Mouse (Mus musculus) MEL (cell line): ENCODE data around the gene Wsb2. TPM values are rescaled to one million over a fixed set of nuclear protein-coding genes. Genes with fewer than 3 reads are reported as not detected.

Experiments
- DNase-seq: peaks from one replicate; pipeline ENCODE4 v3.0.0; 2011; ENCODE audit warnings: low read depth, low spot score
- H3K27ac ChIP-seq: 2 replicates; pipeline ENCODE4 v1.5.1; 2012; ENCODE audit warnings: low read depth, mild to moderate bottlenecking, control low read depth, low read length, moderate library complexity; ENCODE audit not compliant: control insufficient read depth
- H3K27me3 ChIP-seq, 2 experiments: fragments of 150-350 bp in 1 of 2; sonication (generic) in 1 of 2; 2 replicates each; pipeline ENCODE4 v1.6.1; 2012; ENCODE audit warnings: low read length in 2 of 2, mild to moderate bottlenecking in 2 of 2, improper control_type of control experiment in 1 of 2, moderate library complexity in 1 of 2; ENCODE audit not compliant: insufficient read depth in 2 of 2, control insufficient read depth in 1 of 2
- H3K36me3 ChIP-seq, 2 experiments: 2 replicates each; pipeline ENCODE4 v1.6.1; 2012 to 2014; ENCODE audit warnings: low read length in 2 of 2, improper control_type of control experiment in 1 of 2, inconsistent platforms in 1 of 2, mild to moderate bottlenecking in 1 of 2; ENCODE audit not compliant: insufficient read depth in 2 of 2, control insufficient read depth in 1 of 2
- H3K4me1 ChIP-seq, 2 experiments: fragments of 150-350 bp in 1 of 2; sonication (generic) in 1 of 2; 2 replicates each; pipeline ENCODE4 v1.6.1; 2012; ENCODE audit warnings: low read length in 2 of 2, improper control_type of control experiment in 1 of 2, mild to moderate bottlenecking in 1 of 2; ENCODE audit not compliant: insufficient read depth in 2 of 2, control insufficient read depth in 1 of 2
- H3K4me3 ChIP-seq, 2 experiments: fragments of 150-350 bp in 1 of 2; sonication (generic) in 1 of 2; 2 replicates each; pipeline ENCODE4 v1.5.1; 2012; ENCODE audit warnings: low read depth in 2 of 2, low read length in 2 of 2, mild to moderate bottlenecking in 2 of 2, moderate library complexity in 2 of 2, control low read depth in 1 of 2, improper control_type of control experiment in 1 of 2; ENCODE audit not compliant: control insufficient read depth in 1 of 2, insufficient read depth in 1 of 2
- H3K79me2 ChIP-seq: 2 replicates; pipeline ENCODE4 v1.6.1; 2012; ENCODE audit warnings: mild to moderate bottlenecking, low read length, moderate library complexity; ENCODE audit not compliant: control insufficient read depth, poor library complexity, insufficient read depth
- H3K9ac ChIP-seq: 2 replicates; pipeline ENCODE4 v1.6.1; 2012; ENCODE audit warnings: low read depth, mild to moderate bottlenecking, control low read depth, low read length, moderate library complexity; ENCODE audit not compliant: control insufficient read depth, poor library complexity, severe bottlenecking
- H3K9me3 ChIP-seq: fragments of 150-350 bp; sonication (generic); replicated peaks from 2 replicates; pipeline ENCODE4 v1.6.1; 2012; ENCODE audit warnings: mild to moderate bottlenecking, low read length, improper control_type of control experiment, moderate library complexity; ENCODE audit not compliant: insufficient read depth
- BHLHE40 ChIP-seq: IDR thresholded peaks from 2 replicates; pipeline ENCODE4 v1.6.1; 2012; ENCODE audit warnings: low read depth, mild to moderate bottlenecking, inconsistent platforms, low read length, improper control_type of control experiment, borderline replicate concordance
- CTCF ChIP-seq, 3 experiments: IDR thresholded peaks in 2 of 3; conservative IDR thresholded peaks in 1 of 3; 2 replicates each; pipeline ENCODE4 v1.5.1; 2011 to 2012; ENCODE audit warnings: low read length in 3 of 3, low read depth in 2 of 3, mild to moderate bottlenecking in 2 of 3, improper control_type of control experiment in 1 of 3, inconsistent platforms in 1 of 3, mixed read lengths in 1 of 3, moderate library complexity in 1 of 3; ENCODE audit not compliant: control insufficient read depth in 1 of 3, insufficient read depth in 1 of 3, poor library complexity in 1 of 3, severe bottlenecking in 1 of 3
- ELF1 ChIP-seq: IDR thresholded peaks from 2 replicates; pipeline ENCODE4 v1.6.1; 2014; ENCODE audit warnings: low read depth, mild to moderate bottlenecking, inconsistent platforms, low read length, improper control_type of control experiment, moderate library complexity
- EP300 ChIP-seq, 2 experiments: IDR thresholded peaks; 2 replicates each; pipeline ENCODE4 v1.6.1; 2011; ENCODE audit warnings: improper control_type of control experiment in 2 of 2, low read length in 2 of 2, low read depth in 1 of 2, mild to moderate bottlenecking in 1 of 2
- ETS1 ChIP-seq: IDR thresholded peaks from 2 replicates; pipeline ENCODE4 v1.6.1; 2012; ENCODE audit warnings: low read depth, mild to moderate bottlenecking, inconsistent platforms, low read length, improper control_type of control experiment, moderate library complexity
- GATA1 ChIP-seq: IDR thresholded peaks from 2 replicates; pipeline ENCODE4 v1.6.1; 2011; ENCODE audit warnings: low read depth, low read length, improper control_type of control experiment
- KAT2A ChIP-seq: conservative IDR thresholded peaks from 2 replicates; pipeline ENCODE4 v1.6.1; 2012; ENCODE audit warnings: low read depth, low read length, improper control_type of control experiment, inconsistent platforms
- MAX ChIP-seq: IDR thresholded peaks from 2 replicates; pipeline ENCODE4 v1.6.1; 2011; ENCODE audit warnings: low read length, improper control_type of control experiment
- MEF2A ChIP-seq: IDR thresholded peaks from 2 replicates; pipeline ENCODE4 v1.6.1; 2014; ENCODE audit warnings: low read depth, mild to moderate bottlenecking, inconsistent platforms, low read length, improper control_type of control experiment; ENCODE audit not compliant: poor library complexity, insufficient replicate concordance, severe bottlenecking; ENCODE audit errors: extremely low read depth
- MYB ChIP-seq: IDR thresholded peaks from 2 replicates; pipeline ENCODE4 v1.6.1; 2011; ENCODE audit warnings: mild to moderate bottlenecking, low read depth, low read length, improper control_type of control experiment
- NELFE ChIP-seq: IDR thresholded peaks from 2 replicates; pipeline ENCODE4 v1.6.1; 2011; ENCODE audit warnings: low read depth, low read length, improper control_type of control experiment
- RCOR1 ChIP-seq: IDR thresholded peaks from 2 replicates; pipeline ENCODE4 v1.6.1; 2012; ENCODE audit warnings: low read depth, mild to moderate bottlenecking, inconsistent platforms, low read length, improper control_type of control experiment
- SIN3A ChIP-seq: IDR thresholded peaks from 2 replicates; pipeline ENCODE4 v1.6.1; 2012; ENCODE audit warnings: low read length, improper control_type of control experiment, inconsistent platforms
- TAL1 ChIP-seq: IDR thresholded peaks from 2 replicates; pipeline ENCODE4 v1.6.1; 2012; ENCODE audit warnings: mild to moderate bottlenecking, inconsistent platforms, low read length, moderate library complexity, mixed read lengths
- TCF12 ChIP-seq: IDR thresholded peaks from 2 replicates; pipeline ENCODE4 v1.6.1; 2014; ENCODE audit warnings: low read depth, mild to moderate bottlenecking, inconsistent platforms, low read length, improper control_type of control experiment, moderate library complexity
- USF1 ChIP-seq: IDR thresholded peaks from 2 replicates; pipeline ENCODE4 v1.6.1; 2014; ENCODE audit warnings: low read depth, mild to moderate bottlenecking, inconsistent platforms, low read length, improper control_type of control experiment, moderate library complexity
- ZNF384 ChIP-seq: IDR thresholded peaks from 2 replicates; pipeline ENCODE4 v1.6.1; 2012; ENCODE audit warnings: low read depth, mild to moderate bottlenecking, inconsistent platforms, low read length, improper control_type of control experiment
- polyA plus RNA-seq, 2 experiments: library from polyadenylated mRNA; stranded (reverse) in 1 of 2; unstranded in 1 of 2; fragments of >175 nt in 1 of 2; fragments of >200 nt in 1 of 2; gene quantifications; 2 replicates each; pipeline versions ENCODE4 v1.2.1 to v1.2.4; 2012; ENCODE audit warnings: low replicate concordance in 2 of 2, low read depth in 1 of 2; ENCODE audit not compliant: insufficient read length in 2 of 2, insufficient read depth in 1 of 2, missing spikeins in 1 of 2
- total RNA-seq: library from RNA; depleted of rRNA; stranded (reverse); fragments of 300-350 nt; gene quantifications from 2 replicates; pipeline ENCODE4 v1.2.3, GENCODE M21; 2012

Wsb2 gene
- total and polyA plus RNA-seq, 3 experiments: 32.9 to 56.9 TPM; not detected in 1

- no peak overlapping the region for H3K9ac ChIP-seq
- H3K4me3 ChIP-seq: no peak overlapping the region
- TF ChIP-seq GATA1 (no peak), USF1 (no peak)
- TF ChIP-seq, all 39 proteins: peak for 0
- Histone ChIP-seq H3K9me3 (no peaks in the 10 kb centered on the region), H3K36me3 (peaks cover 0 to 5% of the 10 kb centered on the region in 2 experiments; a peak in 1 of 4 replicates), H3K27me3 (no peaks in the 10 kb centered on the region), H3K79me2 (no peaks in the 10 kb centered on the region), H3K4me1 (peaks cover 2 to 5% of the 10 kb centered on the region in 2 experiments; a peak in 3 of 4 replicates), H3K27ac (no peak overlapping the region)
- DNase-seq: no peak
These were observed 8.8 kb upstream of the Wsb2 start for GRCm38 (mm10) chr5:117348279-117348678.

- no peak overlapping the region for H3K9ac ChIP-seq
- H3K4me3 ChIP-seq: no peak overlapping the region
- H3K4me1 ChIP-seq: peaks cover 4 to 15% of the 10 kb centered on the region in 2 experiments; a peak in 3 of 4 replicates
- H3K27ac ChIP-seq: 0 out of 2 replicates have a peak overlapping the region, but pooled peaks have one; percentile 10
- H3K79me2 ChIP-seq: peaks cover 9% of the 10 kb centered on the region
- TF ChIP-seq TCF12 (peak; percentile 54; the same call in 1 of the 2 replicates), RCOR1 (peak; percentile 20; the same call in 1 of the 2 replicates), ETS1 (peak; percentile 52), ELF1 (0 out of 2 replicates have a peak, but pooled peaks have one; percentile 12), TAL1 (no peak), EP300 (IDR thresholded peaks at IDR 0.05; ENCODE audit: low read depth in 1 of 2, low read length in 2 of 2) (peak in 1 of 2 experiments; percentile 40; a peak in 2 of 4 replicates), SIN3A (peak; percentile 7; the same call in 1 of the 2 replicates), MAX (no peak)
- H3K36me3 ChIP-seq: peaks cover 0 to 21% of the 10 kb centered on the region in 2 experiments; a peak in 2 of 4 replicates
- H3K27me3 ChIP-seq: no peaks in the 10 kb centered on the region
- peak; percentile 57 for DNase-seq
- H3K9me3 ChIP-seq: no peaks in the 10 kb centered on the region
These were observed 3.0 kb upstream of the Wsb2 start for GRCm38 (mm10) chr5:117354121-117354520.

- TF ChIP-seq MYB (no peak), SIN3A (0 out of 2 replicates have a peak, but pooled peaks have one; percentile 18), MEF2A (no peak), KAT2A (no peak), GATA1 (peak; percentile 34; the same call in 1 of the 2 replicates), BHLHE40 (no peak), ZNF384 (0 out of 2 replicates have a peak, but pooled peaks have one; percentile 27), CTCF (IDR thresholded peaks at IDR 0.05 in 2 of 3, conservative IDR thresholded peaks at IDR 0.05 in 1 of 3; ENCODE audit: control insufficient read depth in 1 of 3, insufficient read depth in 1 of 3, low read depth in 2 of 3, low read length in 3 of 3, poor library complexity in 1 of 3, severe bottlenecking in 1 of 3) (peak in 2 of 3 experiments; percentile 14 to 31; a peak in 2 of 6 replicates), NELFE (no peak)
These were observed 1.3 kb upstream of the Wsb2 start for GRCm38 (mm10) chr5:117355648-117356303.

More at GRCm38 (mm10) chr5:117355648-117356303, 1.3 kb upstream of the Wsb2 start:
- Histone ChIP-seq H3K9ac (peak overlapping the region; percentile 59; the same call in 1 of the 2 replicates), H3K4me3 (peak overlapping the region; percentile 51 to 62; a peak in 1 of 4 replicates), H3K4me1 (peaks cover 10 to 29% of the 10 kb centered on the region in 2 experiments; a peak in 3 of 4 replicates), H3K27ac (peak overlapping the region; percentile 5; the same call in 1 of the 2 replicates), H3K9me3 (no peaks in the 10 kb centered on the region), H3K27me3 (no peaks in the 10 kb centered on the region), H3K36me3 (peaks cover 0 to 33% of the 10 kb centered on the region in 2 experiments; a peak in 2 of 4 replicates), H3K79me2 (peaks cover 9% of the 10 kb centered on the region)
- peak; percentile 50 for DNase-seq
